Mouse (Mus musculus) 416B (cell line): Measurements from ENCODE around the gene Rpl23.
"Not testable (repeated sequence)": the region's sequence is repeated elsewhere in the genome, so short reads cannot be mapped to it uniquely, and the experiment has no call there.

Experiments used
- DNase-seq: peaks from one replicate; pipeline ENCODE4 v3.0.0; 2011; ENCODE audit warnings: low read depth

The Rpl23 gene

DNA sequence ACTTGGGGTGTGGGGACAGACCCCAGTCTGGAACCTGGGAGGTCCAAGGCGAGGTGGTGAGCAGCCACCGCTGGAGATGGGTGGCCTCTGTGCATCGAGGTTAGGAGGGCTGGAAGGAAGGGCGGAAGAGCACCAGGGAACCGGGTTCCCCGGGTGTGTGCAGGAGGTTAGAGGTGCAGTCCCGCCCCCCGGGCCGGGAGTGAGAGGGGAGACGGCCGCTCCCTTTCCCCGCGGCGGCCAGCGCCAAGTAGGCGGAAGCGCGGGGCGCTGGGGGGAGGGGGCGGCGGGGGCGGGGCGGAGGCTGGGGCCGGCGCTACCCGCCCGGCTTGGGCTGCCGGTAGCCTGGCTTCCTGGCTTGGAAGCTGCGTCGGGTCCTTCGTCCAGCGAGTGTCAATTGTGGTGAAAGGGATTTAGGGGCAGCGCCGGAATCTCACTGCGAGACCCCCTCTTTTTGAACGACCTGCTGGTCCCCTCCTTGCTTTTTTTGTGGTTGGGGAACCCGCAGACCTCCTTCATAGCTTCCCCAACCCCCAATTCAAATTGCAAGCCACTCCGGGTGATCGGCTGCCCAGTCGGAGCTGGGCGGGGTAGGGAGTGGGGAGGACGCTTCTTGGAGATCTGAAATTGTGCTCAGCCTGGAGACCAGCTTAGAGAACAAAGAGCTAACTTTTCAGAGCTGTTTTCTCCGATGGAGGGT lies 17.9 kb upstream of the Rpl23 start:
- DNase-seq = peak; percentile 78

DNA sequence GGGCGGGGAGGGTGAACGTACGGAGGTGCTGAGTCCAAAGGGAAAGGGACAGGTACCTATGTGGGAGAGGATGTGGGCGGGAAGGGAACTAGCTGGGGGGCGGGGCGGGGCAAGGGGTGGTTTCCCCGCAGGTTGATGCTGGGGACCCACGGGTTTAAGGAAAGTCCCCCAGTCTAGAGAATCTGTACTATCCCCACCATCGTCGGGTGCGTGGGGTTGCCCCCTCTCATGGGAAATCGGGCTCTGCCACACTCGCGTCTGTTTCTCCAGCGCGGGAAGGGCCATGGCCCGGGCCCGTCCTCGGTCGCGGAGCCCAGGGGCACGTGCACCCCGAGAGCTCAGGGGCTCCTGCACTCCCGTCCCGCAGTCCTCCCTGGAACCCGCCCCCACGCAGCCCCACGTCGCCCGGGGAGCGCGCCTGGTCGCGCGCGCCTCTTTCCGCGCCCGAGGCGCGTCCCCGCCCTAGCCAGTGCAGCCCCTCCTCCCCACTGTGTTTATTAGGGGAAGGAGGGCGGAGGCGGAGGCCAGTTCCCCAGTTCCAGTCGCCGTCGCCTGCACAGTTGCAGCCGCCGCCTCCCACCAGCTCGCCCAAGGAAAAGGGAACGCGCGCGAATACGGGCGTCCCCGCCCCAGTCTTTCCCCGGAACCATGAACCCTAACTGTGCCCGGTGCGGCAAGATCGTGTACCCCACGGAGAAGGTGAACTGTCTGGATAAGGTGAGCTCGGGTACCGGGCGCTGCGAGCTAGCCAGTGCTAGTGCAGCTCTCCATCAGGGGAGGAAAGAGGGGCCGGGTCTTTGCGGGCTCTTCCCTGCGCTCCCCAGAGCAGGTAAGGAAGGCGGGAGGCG lies 17.1 kb upstream of the Rpl23 start:
- DNase-seq = peak; percentile 84

DNA sequence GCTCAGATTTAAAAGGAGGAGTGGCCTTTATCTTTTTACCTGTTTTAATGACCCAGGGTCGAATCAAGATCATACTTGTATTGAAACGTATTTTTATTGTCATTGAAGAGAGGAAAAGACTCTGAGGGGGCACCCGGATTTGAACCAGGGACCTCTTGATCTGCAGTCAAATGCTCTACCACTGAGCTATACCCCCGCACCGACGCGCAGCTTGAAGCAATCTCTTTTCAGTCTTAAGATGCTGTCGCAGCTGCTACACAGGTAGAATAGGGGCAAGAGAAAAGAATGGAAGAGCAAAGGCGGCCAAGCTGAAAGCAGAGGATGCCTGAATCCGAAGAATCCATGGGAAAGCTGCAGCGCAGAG lies 16.5 kb upstream of the Rpl23 start, which contains the start of gene Lasp1:
Gene Lasp1 (plus strand): TSS at position 219 of the 364 bp plus-strand sequence.
- peak; percentile 92 for DNase-seq

DNA sequence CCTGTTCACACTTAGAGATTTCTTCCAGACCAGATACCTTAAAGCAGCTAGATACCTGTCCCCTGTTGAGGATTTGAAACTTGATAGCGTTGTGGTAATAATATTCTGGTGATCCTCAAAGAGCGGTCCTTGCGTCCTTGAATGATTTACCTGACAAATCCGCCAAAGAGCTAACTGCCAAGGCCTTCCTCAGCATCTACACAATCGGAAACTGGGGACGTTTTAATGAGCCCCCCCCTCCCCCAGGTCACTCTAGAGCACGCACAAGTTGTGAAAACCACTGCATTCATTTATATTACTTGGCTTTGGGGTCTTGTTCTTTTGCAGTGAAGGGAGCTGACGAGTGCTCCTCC lies 15.8 kb upstream of the Rpl23 start:
- no peak for DNase-seq

DNA sequence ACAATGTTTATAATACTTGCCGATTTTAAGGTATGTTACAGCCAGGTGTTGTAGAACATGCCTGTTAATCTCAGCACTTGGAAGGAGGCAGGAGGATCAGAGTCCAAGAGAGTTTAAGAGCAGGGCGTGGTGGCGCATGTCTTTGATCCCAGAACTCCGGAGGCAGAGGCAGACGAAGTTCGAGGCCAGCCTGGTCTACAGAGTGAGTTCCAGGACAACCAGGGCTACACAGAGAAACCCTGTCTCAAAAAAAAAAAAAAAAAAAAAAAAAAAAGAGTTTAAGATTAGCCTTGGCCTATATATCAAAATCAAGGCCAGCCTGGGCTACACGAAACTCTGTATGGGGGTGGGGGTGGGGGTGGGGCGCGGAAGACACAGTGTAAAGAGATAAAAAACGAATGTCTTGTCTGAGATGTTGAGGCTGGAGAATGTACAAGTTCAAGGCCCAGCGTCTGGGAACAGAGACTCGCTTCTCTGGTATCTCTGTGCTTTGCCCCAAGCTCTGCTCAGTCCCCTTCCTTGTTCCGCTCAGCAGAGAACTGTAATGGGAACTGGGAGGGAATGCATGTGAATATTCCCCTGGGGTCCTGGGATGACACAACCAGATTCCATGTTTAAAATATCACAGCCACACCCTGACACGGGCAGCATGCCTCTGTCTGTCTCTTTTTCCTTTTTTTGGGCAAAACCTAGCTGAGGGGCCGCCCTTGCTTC lies 15.3 kb upstream of the Rpl23 start:
- DNase-seq = no peak

DNA sequence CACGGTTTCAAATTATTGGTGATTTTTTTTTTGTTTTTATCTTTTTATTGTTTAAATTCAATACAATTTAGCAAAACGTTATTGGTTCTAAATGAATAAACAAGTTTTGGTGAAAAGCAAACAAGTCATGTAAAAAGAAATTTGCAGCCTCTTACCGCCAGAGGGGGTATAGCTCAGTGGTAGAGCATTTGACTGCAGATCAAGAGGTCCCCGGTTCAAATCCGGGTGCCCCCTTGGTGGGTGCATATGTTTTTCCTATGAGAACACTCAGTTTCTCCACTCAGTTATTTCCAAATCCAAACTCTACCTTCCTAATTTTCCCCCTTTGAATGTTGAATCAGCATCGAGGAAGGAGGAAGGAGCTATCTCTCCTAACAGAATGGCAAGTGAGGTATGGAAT lies 14.7 kb upstream of the Rpl23 start:
- DNase-seq = peak; percentile 85

DNA sequence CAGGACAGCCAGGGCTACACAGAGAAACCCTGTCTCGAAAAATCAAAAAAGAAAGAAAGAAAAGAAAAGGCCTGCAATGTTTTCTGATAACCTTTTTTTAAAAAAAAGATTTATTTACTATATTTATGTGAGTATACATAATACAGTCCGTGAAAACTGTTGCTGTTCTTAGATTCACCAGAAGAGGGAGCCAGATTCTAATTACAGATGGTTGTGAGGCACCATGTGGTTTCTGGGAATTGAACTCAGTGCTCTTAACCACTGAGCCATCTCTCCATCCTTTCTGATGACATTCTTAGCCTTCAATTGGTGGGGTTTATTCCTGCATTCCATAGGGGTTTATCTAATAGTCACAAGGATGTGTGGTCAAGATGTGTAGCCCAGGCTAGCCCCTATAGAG lies 10.9 kb upstream of the Rpl23 start:
- DNase-seq = peak; percentile 84

DNA sequence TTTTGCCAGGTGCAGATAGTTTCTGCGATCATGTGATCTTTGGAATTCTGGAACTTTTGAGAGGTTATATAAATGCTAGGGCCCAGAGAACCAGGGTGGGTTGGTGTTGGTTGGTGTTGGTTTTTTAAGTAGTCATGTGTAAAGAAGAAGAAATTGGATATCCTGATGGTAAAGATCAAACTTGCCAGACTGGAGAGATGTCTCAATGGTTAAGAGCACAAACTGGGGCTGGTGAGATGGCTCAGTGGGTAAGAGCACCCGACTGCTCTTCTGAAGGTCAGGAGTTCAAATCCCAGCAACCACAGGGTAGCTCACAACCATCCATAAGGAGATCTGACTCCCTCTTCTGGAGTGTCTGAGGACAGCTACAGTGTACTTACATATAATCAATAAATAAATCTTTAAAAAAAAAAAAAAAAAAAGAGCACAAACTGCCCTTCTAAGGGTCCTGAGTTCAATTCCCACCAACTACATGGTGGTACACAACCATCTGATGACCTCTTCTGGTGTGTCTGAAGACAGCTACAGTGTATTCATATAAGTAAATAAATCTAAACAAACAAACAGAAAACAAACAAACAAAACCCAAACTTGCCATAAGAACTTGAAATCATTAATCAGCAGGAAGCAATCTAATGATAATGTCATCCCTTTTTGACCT lies 8.7 kb upstream of the Rpl23 start:
- DNase-seq = not testable (repeated sequence)

DNA sequence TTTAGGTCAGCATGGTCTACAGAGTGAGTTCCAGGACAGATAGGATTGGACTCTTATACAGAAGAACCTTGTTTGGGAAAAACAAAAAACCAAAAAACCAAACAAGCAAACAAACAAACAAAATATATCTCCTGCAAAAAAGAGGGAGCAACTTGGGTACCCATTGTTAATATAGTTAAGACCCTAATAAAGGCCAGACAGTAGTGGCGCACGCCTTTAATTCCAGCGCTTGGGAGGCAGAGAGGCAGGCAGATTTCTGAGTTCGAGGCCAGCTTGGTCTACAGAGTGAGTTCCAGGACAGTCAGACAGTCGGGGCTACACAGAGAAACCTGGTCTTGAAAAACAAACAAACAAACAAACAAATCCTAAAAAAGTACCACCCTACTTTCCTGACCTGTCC lies 7.5 kb upstream of the Rpl23 start:
- DNase-seq = no peak

DNA sequence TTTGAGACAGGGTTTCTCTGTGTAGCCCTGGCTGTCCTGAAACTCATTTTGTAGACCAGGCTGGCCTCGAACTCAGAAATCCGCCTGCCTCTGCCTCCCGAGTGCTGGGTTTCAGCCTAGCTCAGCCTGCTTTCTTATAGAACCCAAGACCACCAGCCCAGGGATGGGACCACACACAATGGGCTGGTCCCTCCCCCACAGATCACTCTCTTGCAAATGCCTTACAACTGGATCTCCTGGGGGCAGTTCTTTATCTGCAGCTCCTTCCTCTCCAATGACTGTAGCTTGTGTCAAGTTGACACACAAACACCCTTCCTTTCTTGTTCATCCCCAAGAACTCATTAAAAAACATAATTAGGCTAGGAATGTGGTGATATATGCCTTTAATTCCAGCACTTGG lies 5.7 kb upstream of the Rpl23 start:
- DNase-seq = no peak

DNA sequence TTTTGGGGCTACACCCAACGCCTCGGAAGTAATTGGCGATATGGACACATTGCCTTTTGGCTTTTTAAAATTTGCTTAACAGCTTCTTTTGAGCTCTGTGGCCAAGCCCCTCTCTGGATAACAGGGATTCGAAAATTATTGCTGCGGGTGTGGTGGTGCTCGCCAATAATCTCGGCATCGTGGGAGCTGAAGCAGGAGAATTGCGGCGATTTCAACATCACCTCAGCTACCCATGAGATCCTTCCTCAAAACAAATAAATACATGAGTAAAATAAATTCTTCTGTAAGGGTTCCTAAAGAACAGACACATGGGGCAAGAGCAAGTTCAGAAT lies 293 bp upstream of the Rpl23 start:
- DNase-seq = no peak

DNA sequence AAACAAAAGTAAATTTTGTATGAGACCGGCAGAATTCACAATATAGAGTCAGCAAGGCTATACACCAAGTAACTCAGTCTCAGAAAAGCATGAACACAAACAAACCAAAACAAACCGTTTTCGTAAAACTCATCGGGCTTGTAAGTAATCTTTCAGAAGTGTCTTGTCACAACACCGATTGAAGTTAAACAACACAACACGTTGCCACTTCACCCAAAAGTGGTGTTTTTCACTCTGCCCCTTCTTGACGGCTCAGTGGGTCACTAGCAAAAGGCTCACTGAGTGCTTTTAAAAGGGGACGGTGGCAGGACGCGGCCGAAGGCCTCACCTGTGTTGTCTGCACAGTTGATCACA lies 782 bp downstream of the Rpl23 start:
- DNase-seq = no peak

DNA sequence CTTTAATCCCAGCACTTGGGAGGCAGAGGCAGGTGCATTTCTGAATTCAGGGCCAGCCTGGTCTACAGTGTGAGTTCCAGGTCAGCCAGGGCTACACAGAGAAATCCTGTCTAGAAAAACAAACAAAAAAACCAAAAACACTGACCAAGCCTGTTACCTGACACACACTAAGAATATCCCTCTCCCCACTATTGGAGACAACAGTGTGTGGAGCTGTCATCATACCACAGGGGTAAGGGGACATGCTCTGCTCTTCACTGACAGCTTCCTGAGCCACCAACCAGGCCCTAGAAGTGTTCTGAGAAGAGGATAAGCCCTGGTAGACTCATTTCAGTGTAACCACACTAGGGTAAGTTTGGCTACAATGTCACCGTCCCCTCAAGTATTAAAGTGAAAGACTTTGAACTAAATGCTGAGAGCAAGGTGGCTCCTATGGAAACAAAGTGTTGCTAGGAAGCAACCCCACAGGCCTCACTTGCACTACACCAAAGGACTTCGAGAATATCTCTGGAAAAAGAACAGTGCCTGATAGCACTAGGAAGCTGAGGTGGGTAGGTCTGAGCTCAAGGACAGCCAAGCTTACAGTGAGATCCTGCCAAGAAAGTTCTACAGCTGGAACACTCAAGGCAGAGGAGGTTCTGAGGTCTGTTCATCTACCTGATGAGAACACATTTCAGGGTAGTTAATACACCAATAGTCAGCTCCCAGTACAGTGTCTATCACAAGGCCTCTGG lies 2.1 kb downstream of the Rpl23 start:
- no peak for DNase-seq

DNA sequence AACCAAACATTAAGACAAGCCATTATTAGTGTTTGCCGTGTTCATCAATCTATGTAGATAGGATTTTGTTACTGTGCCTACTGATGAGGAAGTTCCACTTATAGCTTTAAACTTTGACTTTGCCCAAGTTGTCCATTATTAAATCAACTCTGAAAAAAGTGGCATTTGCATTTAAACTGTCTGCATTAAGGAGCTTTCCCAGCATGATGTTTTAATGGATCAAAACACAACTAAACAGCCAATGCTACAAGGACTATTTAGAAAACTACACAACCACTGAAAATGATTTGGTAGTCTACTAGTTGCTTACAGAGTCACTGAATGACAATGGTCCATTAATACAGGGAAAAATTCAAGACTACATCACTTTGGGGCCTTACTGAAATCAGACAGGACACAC lies 3.3 kb downstream of the Rpl23 start:
- DNase-seq = no peak

DNA sequence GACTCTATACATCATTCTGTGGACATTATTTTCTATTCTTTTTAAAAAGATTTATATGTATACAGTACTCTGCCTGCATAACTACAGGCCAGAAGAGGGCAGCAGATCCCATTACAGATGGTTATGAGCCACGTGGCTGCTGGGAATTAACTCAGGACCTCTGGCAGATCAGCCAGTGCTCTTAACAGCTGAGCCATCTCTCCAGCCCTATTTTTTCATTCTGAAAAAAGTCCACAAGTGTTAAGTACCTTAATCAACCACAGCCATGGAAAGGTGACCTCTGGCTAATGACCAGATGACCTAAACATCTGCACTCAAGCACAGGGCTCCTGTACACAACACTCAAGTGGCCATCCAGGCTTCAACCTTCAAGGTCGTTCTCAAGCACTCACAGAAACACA lies 5.1 kb downstream of the Rpl23 start:
- DNase-seq = peak; percentile 69

DNA sequence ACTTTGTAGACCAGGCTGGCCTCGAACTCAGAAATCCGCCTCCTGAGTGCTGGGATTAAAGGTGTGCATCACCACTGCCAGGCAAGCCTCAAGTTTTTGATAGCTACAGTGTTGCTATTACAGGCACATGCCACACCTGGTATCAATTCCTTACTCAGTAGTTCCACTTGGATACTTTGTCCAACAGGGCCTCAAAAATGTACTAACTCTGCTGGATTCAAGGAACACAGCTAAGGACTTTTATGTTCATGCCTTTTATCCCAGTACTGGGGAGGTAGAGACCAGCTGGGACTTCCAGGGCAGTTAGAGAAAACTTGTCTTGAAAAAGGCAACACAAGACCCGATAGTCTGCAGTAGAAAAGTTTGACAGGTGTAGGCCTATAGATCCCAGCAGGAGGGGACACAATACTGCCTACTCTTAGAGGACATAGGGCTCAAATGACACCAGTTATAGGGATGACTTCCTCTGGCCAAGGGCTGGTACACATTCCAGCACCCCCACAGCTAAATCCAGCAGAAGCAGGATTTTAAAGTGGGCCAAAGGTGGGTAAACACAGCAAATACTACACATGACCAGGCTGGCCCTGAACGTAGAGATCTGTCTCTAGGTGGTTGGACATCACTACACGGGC lies 5.6 kb downstream of the Rpl23 start:
- DNase-seq = no peak

DNA sequence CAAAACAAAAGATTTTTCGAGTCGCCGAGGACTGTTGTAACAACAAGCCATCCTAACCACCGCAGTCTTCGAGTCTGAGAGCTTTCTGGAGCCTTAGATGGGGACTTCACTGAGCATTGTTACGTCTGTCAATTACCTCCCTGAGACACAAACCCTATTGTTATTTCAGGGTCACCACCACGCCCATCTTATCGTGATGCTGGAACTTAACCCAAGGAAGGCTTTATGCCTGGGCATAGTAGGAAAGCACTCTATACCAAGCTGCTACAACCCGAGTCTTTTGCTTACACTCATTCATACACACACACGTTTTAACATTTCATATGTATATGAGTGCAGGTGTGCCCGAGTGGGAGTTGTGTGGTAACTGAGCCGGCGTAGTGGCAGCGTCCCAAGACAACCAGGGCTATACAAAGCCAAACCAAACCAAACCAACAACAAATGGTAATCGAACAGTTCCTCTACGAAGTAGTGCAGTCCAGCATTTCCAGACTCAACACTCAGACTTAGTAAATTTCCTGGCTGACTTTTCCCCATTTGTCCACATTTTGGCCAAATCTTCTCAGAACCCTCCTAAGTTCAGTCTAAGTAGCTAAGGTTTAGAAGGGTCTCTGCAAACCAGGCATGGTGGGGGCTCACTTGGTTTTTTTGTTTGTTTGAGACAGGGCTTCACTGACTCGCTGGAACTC lies 6.3 kb downstream of the Rpl23 start, which contains the start of gene 1700001P01Rik:
Gene 1700001P01Rik (minus strand): TSS at position 111 of the 689 bp plus-strand sequence.
- DNase-seq = no peak

DNA sequence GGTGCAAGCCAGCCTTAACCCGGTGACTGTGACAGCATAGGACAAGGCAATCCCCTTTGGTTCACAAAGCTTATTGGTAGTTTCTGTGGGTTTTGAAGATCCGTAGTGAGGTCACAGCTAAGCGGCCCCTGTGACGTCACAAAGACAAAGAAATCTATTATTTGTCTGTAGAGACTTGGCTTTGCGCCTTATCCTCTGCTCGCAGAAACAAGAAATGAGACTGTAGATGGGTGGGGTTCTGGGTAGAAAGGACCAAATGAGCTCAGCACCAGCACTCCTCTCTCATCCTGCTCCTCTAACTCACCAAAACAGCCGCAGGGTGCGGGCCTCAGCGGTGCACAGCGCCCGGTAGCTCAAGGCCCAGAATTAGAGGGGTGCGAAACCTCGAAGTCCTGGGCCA lies 7.1 kb downstream of the Rpl23 start:
- DNase-seq = no peak

DNA sequence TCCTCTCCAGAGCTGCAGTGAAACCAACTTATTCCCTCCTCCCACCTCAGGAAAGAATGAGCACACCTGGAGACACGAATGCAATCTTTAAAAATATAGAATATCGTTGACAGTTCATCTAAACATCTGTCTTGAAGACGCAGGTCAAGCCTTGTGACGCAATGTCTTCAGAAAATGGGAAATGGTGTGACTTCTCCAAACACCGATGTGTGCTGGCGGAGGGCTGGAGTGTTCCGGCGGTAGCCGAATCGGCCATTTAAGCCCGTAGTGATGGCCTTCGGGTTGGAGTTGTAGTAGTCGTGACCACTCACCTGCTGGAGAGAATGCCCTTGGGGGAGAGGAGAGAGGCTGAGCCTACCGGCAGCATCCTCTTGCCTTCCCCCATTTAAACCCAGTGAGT lies 10.8 kb downstream of the Rpl23 start:
- DNase-seq = no peak

DNA sequence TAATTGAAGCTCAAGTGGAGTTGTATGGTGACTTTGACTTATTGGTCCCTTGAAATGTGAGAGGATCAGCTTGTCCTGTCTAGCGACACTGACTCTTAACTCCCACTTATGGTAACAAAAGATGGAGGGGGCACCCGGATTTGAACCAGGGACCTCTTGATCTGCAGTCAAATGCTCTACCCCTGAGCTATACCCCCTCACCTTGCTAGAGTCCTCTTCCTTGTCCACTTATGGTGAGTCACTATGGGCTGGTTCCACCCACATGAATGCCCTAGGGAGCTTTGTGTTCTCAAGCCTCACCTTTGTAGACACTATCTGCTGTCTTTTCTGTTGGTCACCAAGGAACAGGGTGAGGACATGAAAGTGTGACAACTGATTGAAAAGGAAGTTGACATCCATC lies 12.5 kb downstream of the Rpl23 start:
- DNase-seq = peak; percentile 70
